Mouse (Mus musculus) thymus, postnatal 25 days (tissue): ENCODE data around the gene Kctd6.

Source experiments
- DNase-seq: peaks from one replicate; pipeline ENCODE4 v3.0.0; 2022

The Kctd6 gene

GRCm38 (mm10) chr14:8213803-8214224 is at the start of gene Kctd6:
Gene Kctd6 (plus strand): TSS chr14:8214140.
- DNase-seq = peak; percentile 98

GRCm38 (mm10) chr14:8164463-8164862 is 49.5 kb upstream of the Kctd6 start:
- no peak for DNase-seq

GRCm38 (mm10) chr14:8172507-8173410 is 41.2 kb upstream of the Kctd6 start, which contains the start of gene Pdhb:
Gene Pdhb (minus strand): TSS chr14:8173025.
- DNase-seq = peak; percentile 98

- DNase-seq = peak; percentile 52
Measured at GRCm38 (mm10) chr14:8173542-8174250, 40.2 kb upstream of the Kctd6 start.

GRCm38 (mm10) chr14:8174634-8175033 is 39.3 kb upstream of the Kctd6 start:
- no peak for DNase-seq

GRCm38 (mm10) chr14:8176251-8176650 is 37.7 kb upstream of the Kctd6 start:
- DNase-seq = no peak

GRCm38 (mm10) chr14:8180371-8181035 is 33.4 kb upstream of the Kctd6 start:
- no peak for DNase-seq

- no peak for DNase-seq
Measured at GRCm38 (mm10) chr14:8183330-8183729, 30.6 kb upstream of the Kctd6 start.

GRCm38 (mm10) chr14:8186278-8187045 is 27.5 kb upstream of the Kctd6 start:
- no peak for DNase-seq

GRCm38 (mm10) chr14:8190556-8190955 is 23.4 kb upstream of the Kctd6 start:
- DNase-seq = no peak

- no peak for DNase-seq
Measured at GRCm38 (mm10) chr14:8191331-8191965, 22.5 kb upstream of the Kctd6 start.

- no peak for DNase-seq
Measured at GRCm38 (mm10) chr14:8192727-8193126, 21.2 kb upstream of the Kctd6 start.

GRCm38 (mm10) chr14:8200769-8201168 is 13.2 kb upstream of the Kctd6 start:
- no peak for DNase-seq

- DNase-seq = no peak
Measured at GRCm38 (mm10) chr14:8201715-8202114, 12.2 kb upstream of the Kctd6 start.

- no peak for DNase-seq
Measured at GRCm38 (mm10) chr14:8206179-8206910, 7.6 kb upstream of the Kctd6 start.

GRCm38 (mm10) chr14:8207105-8207504 is 6.8 kb upstream of the Kctd6 start:
- DNase-seq = no peak

GRCm38 (mm10) chr14:8207543-8207942 is 6.4 kb upstream of the Kctd6 start:
- DNase-seq = no peak

- no peak for DNase-seq
Measured at GRCm38 (mm10) chr14:8208876-8209275, 5.1 kb upstream of the Kctd6 start.

- DNase-seq = no peak
Measured at GRCm38 (mm10) chr14:8209896-8210295, 4.0 kb upstream of the Kctd6 start.

- DNase-seq = no peak
Measured at GRCm38 (mm10) chr14:8212996-8213395, 944 bp upstream of the Kctd6 start.
